8 mouse cellular contexts compared by ENCODE assay signal in genomic region chr12:84187752-84188601, GRCm38 (mm10). TPM values are rescaled to one million over a fixed set of nuclear protein-coding genes. Genes with fewer than 3 reads are reported as not detected.
DNase-seq lines count a peak whose midpoint lies in the region; ATAC-seq and TF ChIP-seq lines count a peak whose summit lies in the region.

No protein-coding gene starts in this region.

- TF ChIP-seq POLR2A in lung, adult 2 months (IDR thresholded peaks at IDR 0.05; ENCODE audit: borderline replicate concordance, extremely low read depth, low read depth, low read length): no peak

- peak; percentile 50; the same call in 1 of the 2 replicates for ATAC-seq in lung, embryonic 14.5 days (ENCODE audit: insufficient read depth)
- ATAC-seq in heart, embryonic 13.5 days (ENCODE audit: extremely low read depth, insufficient number of reproducible peaks, low FRiP score, low TSS enrichment): no peak; the same call in 1 of the 2 replicates
- ATAC-seq in liver, embryonic 12.5 days: no peak
- no peak for ATAC-seq in stomach, postnatal 0 days (ENCODE audit: low FRiP score, low TSS enrichment)

- H3K36me3 ChIP-seq in lung, embryonic 14.5 days (ENCODE audit: insufficient read depth): 0 out of 2 replicates have a peak, but pooled peaks cover 9% of the 10 kb centered on the region
- H3K36me3 ChIP-seq in heart, embryonic 13.5 days: peaks cover 9% of the 10 kb centered on the region; the same call in 1 of the 2 replicates
- H3K36me3 ChIP-seq in liver, embryonic 12.5 days: peaks cover 70% of the 10 kb centered on the region
- H3K36me3 ChIP-seq in stomach, postnatal 0 days (ENCODE audit: control insufficient read depth, insufficient read depth, low read length): no peaks in the 10 kb centered on the region

- DNase-seq in lung, embryonic 14.5 days: peak; percentile 56
- DNase-seq in lung, adult 2 months: no peak
- peak; percentile 53 to 57 for DNase-seq in cerebellum, postnatal 10 days
- no peak for DNase-seq in stomach, postnatal 0 days (ENCODE audit: low spot score)
- DNase-seq in thymus, adult 18-20 months: no peak
- DNase-seq in left cerebral cortex, postnatal 36 days (ENCODE audit: low spot score in 2 of 2): no peak

- 62% methylated on average over 15 of the region's 15 CpGs for WGBS in lung, embryonic 14.5 days
- 36% methylated on average over 15 of the region's 15 CpGs for WGBS in lung, adult 2 months
- WGBS in heart, embryonic 13.5 days: 55% methylated on average over 14 of the region's 15 CpGs
- WGBS in liver, embryonic 12.5 days (ENCODE audit: insufficient replicate concordance): 69% methylated on average over 15 of the region's 15 CpGs
- WGBS in stomach, postnatal 0 days: 51% methylated on average over 15 of the region's 15 CpGs

- TF ChIP-seq CTCF in lung, embryonic 14.5 days (IDR thresholded peaks at IDR 0.05; ENCODE audit: low read depth): no peak
- TF ChIP-seq CTCF in lung, adult 2 months (IDR thresholded peaks at IDR 0.05; ENCODE audit: insufficient read depth, low read length): no peak
- no peak for TF ChIP-seq CTCF in stomach, postnatal 0 days (IDR thresholded peaks at IDR 0.05; ENCODE audit: low read depth)

- TF ChIP-seq EP300 in stomach, postnatal 0 days (optimal IDR thresholded peaks at IDR 0.05): no peak

- H3K4me1 ChIP-seq in lung, embryonic 14.5 days (ENCODE audit: insufficient read depth): peaks cover 66% of the 10 kb centered on the region
- peaks cover 64% of the 10 kb centered on the region for H3K4me1 ChIP-seq in lung, adult 2 months (ENCODE audit: control insufficient read depth, insufficient read depth, low read length)
- H3K4me1 ChIP-seq in heart, embryonic 13.5 days: peaks cover 83% of the 10 kb centered on the region
- peaks cover 88% of the 10 kb centered on the region for H3K4me1 ChIP-seq in liver, embryonic 12.5 days
- H3K4me1 ChIP-seq in stomach, postnatal 0 days (replicated peaks; ENCODE audit: control insufficient read depth, insufficient read depth): peaks cover 34% of the 10 kb centered on the region

- H3K9me3 ChIP-seq in lung, embryonic 14.5 days (ENCODE audit: low read depth, low read length): no peaks in the 10 kb centered on the region
- H3K9me3 ChIP-seq in heart, embryonic 13.5 days: no peaks in the 10 kb centered on the region
- peaks cover 7% of the 10 kb centered on the region; the same call in 1 of the 2 replicates for H3K9me3 ChIP-seq in liver, embryonic 12.5 days (replicated peaks)
- no peaks in the 10 kb centered on the region for H3K9me3 ChIP-seq in stomach, postnatal 0 days (ENCODE audit: control insufficient read depth, low read length)

- H3K27me3 ChIP-seq in lung, embryonic 14.5 days (ENCODE audit: insufficient read depth, low read length): no peaks in the 10 kb centered on the region
- no peaks in the 10 kb centered on the region for H3K27me3 ChIP-seq in heart, embryonic 13.5 days (replicated peaks)
- H3K27me3 ChIP-seq in liver, embryonic 12.5 days (replicated peaks): no peaks in the 10 kb centered on the region
- H3K27me3 ChIP-seq in stomach, postnatal 0 days (ENCODE audit: control insufficient read depth, insufficient read depth, low read length): no peaks in the 10 kb centered on the region

- intact Hi-C loops in left cerebral cortex, postnatal 36 days (cut with DNase I): no loop called here

- peak overlapping the region; percentile 78 for H3K27ac ChIP-seq in lung, embryonic 14.5 days (ENCODE audit: low read depth)
- peak overlapping the region; percentile 83 for H3K27ac ChIP-seq in heart, embryonic 13.5 days (replicated peaks)
- H3K27ac ChIP-seq in liver, embryonic 12.5 days: peak overlapping the region; percentile 72
- H3K27ac ChIP-seq in stomach, postnatal 0 days (replicated peaks): peak overlapping the region; percentile 72

- H3K4me3 ChIP-seq in lung, embryonic 14.5 days (ENCODE audit: low read depth, low read length): no peak overlapping the region
- no peak overlapping the region for H3K4me3 ChIP-seq in lung, adult 2 months (replicated peaks; ENCODE audit: extremely low read depth, low read depth, low read length)
- H3K4me3 ChIP-seq in heart, embryonic 13.5 days: no peak overlapping the region
- no peak overlapping the region for H3K4me3 ChIP-seq in liver, embryonic 12.5 days
- no peak overlapping the region for H3K4me3 ChIP-seq in stomach, postnatal 0 days (ENCODE audit: low read depth, low read length)

- H3K9ac ChIP-seq in lung, embryonic 14.5 days: peak overlapping the region; percentile 9; the same call in 1 of the 2 replicates
- H3K9ac ChIP-seq in heart, embryonic 13.5 days: peak overlapping the region; percentile 62
- peak overlapping the region; percentile 19; the same call in 1 of the 2 replicates for H3K9ac ChIP-seq in liver, embryonic 12.5 days
- H3K9ac ChIP-seq in stomach, postnatal 0 days (ENCODE audit: low read length): 0 out of 2 replicates have a peak overlapping the region, but pooled peaks have one; percentile 13

- H3K4me2 ChIP-seq in lung, embryonic 14.5 days: peak overlapping the region; percentile 25; the same call in 1 of the 2 replicates
- peak overlapping the region; percentile 28 for H3K4me2 ChIP-seq in heart, embryonic 13.5 days
- H3K4me2 ChIP-seq in liver, embryonic 12.5 days: peak overlapping the region; percentile 4; the same call in 1 of the 2 replicates
- H3K4me2 ChIP-seq in stomach, postnatal 0 days (replicated peaks; ENCODE audit: low read depth): peak overlapping the region; percentile 12; the same call in 1 of the 2 replicates

RNA-seq across cellular contexts. Expression of gene Elmsan1, which starts 30.7 kb away (rescaled TPM):
- 11.3 and 12.3 TPM in 2 replicates for polyA plus RNA-seq in lung, embryonic 14.5 days (2014; fragmentation: Nextera tagmentation; extraction: Ambion mirVana)
- 26.5 and 29.5 TPM in 2 replicates for polyA plus RNA-seq in lung, adult 2 months (2012; rRNA removed)
- polyA plus RNA-seq in heart, embryonic 13.5 days (2015; fragmentation: Nextera tagmentation; extraction: Ambion mirVana): 6.8 and 7.3 TPM in 2 replicates
- polyA plus RNA-seq in liver, embryonic 12.5 days (2016; fragmentation: Nextera tagmentation; extraction: Ambion mirVana): 6.9 and 8.0 TPM in 2 replicates
- 4.0 and 4.1 TPM in 2 replicates for polyA plus RNA-seq in stomach, postnatal 0 days (2015; fragmentation: Nextera tagmentation; extraction: Ambion mirVana)
- total RNA-seq in left cerebral cortex, postnatal 36 days (2021): 10 to 100 TPM; 17.2 to 18.5 TPM

RNA-seq across cellular contexts. Expression of gene Pnma1, which starts 39.7 kb away (rescaled TPM):
- 0.68 and 0.79 TPM in 2 replicates for polyA plus RNA-seq in lung, embryonic 14.5 days (2014; fragmentation: Nextera tagmentation; extraction: Ambion mirVana)
- polyA plus RNA-seq in lung, adult 2 months (2012; rRNA removed): 0.84 and 1.3 TPM in 2 replicates
- polyA plus RNA-seq in heart, embryonic 13.5 days (2015; fragmentation: Nextera tagmentation; extraction: Ambion mirVana): 0.48 and 0.65 TPM in 2 replicates
- polyA plus RNA-seq in liver, embryonic 12.5 days (2016; fragmentation: Nextera tagmentation; extraction: Ambion mirVana): 0.08 and 0.20 TPM in 2 replicates
- 0.48 and 0.49 TPM in 2 replicates for polyA plus RNA-seq in stomach, postnatal 0 days (2015; fragmentation: Nextera tagmentation; extraction: Ambion mirVana)
- total RNA-seq in left cerebral cortex, postnatal 36 days (2021): 1 to 10 TPM; 3.6 to 6.0 TPM

Comparison
In these comparisons a context has a peak if more than half of its experiments do, and no peak if none do; other contexts are left out.
1. DNase-seq: peak in lung, embryonic 14.5 days (single experiment) and cerebellum, postnatal 10 days (2 of 2); none in lung, adult 2 months (single experiment), stomach, postnatal 0 days (single experiment), thymus, adult 18-20 months (0 of 2) and left cerebral cortex, postnatal 36 days (0 of 2).
2. H3K9ac ChIP-seq: peak in every context shown above with its lines; median percentile 62 in heart, embryonic 13.5 days; 19 in liver, embryonic 12.5 days; 13 in stomach, postnatal 0 days; 9 in lung, embryonic 14.5 days.
3. Peak in every context shown above with its lines, with median percentiles within 50 percentile points of each other: H3K27ac ChIP-seq and H3K4me2 ChIP-seq.